Mouse (Mus musculus) adrenal gland, postnatal 4 days (tissue): ENCODE data around the gene Gm8180. TPM values are rescaled to one million over a fixed set of nuclear protein-coding genes. Genes with fewer than 3 reads are reported as not detected.
"Not testable (repeated sequence)": the region's sequence is repeated elsewhere in the genome, so short reads cannot be mapped to it uniquely, and the experiment has no call there.

Experiments
- DNase-seq, 2 experiments: peaks; one replicate each; pipeline ENCODE4 v3.0.0; 2021 to 2022; ENCODE audit warnings: low spot score in 2 of 2, mixed read lengths in 2 of 2
- long read RNA-seq, 2 experiments: library from polyadenylated mRNA; stranded (forward); transcript quantifications; one replicate each; pipeline ENCODE4 v2.0.0; 2021
- total RNA-seq, 2 experiments: library from RNA; stranded (reverse); gene quantifications; 2 replicates each; pipeline ENCODE4 v1.2.3; 2021

Gene Gm8180
- total RNA-seq: not detected
- long read RNA-seq, experiment 1: 0 reads
- long read RNA-seq, experiment 2: 0 reads

DNA sequence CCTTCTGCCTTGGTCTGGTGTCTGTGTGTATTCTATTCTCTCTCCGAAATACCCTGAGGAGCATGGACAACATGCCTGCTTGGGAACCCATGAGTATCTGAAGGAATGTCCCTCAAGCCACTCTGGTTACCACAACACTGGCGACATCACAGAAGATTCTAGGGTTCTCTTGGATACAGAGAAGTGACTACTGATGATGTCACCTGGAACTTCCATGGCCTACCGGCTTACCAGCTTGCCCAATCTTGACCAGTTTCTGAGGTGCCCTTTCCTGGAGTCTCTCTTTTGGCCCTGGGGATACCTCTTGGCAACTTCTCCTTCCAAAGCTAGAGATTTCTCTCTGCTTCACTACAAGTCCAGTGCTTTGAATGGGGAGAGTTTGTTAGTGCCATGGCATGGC lies at the start of gene Gm8180:
Gm8180 (minus strand) TSS at position 101 of the 400 bp plus-strand sequence.
- not testable (repeated sequence) for DNase-seq

DNA sequence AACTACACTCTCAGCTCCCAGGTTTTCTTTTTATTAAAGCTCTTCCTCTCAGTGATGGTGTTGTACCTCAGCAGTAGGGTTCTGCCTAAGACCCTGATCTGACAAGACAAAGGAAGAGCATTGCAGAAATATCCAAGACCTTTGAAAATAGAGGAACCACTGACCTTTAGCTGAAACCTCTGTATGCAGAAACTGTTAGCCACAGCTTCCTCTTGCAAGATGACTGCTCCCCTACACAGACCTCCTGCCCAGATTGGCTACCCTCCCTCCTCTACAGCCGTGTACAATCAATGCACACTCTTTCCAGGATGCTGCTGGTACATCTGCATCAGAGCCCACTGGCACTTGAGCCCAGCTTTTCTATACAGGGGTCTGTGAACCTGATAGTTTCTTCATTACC lies 45.8 kb upstream of the Gm8180 start:
- DNase-seq: not testable (repeated sequence)

DNA sequence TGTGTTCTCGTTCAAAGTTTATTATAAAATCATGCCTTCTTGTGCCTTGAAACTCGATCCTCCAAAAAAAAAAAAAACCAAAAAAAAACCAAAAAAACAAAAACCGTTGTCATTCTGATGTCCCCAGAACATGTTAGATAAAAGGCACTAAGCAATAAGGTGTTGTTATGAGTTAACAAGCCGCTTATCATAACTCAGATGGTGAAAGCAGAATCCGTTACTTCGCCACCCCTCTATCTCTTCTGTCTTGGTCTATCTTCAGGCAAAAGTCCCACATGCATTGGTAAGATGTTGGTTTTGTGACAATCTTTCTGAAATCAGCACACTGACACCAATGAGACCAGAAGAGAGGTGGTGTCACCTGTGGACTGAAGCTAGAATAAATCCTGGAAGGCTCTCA lies 39.6 kb upstream of the Gm8180 start:
- DNase-seq: not testable (repeated sequence)

DNA sequence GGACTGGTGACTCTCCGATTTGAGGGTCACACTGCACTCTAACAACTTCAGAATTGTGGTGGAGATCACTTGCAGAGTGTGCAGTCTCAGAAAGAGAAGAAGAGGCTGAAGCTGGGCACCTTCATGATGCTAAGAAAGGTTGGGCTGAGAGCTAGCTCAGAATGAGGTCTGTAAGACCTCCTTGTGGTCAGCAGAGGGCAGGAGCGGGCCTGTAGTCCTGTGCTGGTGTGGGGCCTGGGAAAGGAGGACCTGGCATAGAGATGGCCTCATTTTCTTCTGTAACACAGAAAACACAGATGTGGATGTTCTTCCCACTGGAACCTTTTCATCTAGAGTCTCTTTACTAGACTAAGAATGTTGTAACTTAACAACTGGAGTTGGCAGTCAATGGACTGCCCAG lies 37.3 kb upstream of the Gm8180 start:
- not testable (repeated sequence) for DNase-seq

DNA sequence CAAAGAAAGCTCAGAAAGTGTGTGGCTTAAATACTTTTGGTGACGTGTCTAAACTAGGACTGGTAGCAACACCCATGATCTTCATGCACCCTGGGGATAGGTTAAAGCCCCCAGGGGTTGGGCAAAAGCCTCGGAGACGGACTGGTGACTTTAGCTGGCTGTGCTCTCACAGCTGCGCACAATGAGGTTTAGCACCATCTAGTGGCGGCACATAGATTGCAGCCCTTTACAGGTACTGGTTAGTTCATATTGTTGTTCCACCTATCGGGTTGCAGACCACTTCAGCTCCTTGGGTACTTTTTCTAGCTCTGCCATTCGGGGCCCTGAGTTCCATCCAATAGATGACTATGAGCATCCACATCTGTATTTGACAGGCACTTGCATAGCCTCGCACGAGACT lies 27.9 kb upstream of the Gm8180 start:
- not testable (repeated sequence) for DNase-seq

DNA sequence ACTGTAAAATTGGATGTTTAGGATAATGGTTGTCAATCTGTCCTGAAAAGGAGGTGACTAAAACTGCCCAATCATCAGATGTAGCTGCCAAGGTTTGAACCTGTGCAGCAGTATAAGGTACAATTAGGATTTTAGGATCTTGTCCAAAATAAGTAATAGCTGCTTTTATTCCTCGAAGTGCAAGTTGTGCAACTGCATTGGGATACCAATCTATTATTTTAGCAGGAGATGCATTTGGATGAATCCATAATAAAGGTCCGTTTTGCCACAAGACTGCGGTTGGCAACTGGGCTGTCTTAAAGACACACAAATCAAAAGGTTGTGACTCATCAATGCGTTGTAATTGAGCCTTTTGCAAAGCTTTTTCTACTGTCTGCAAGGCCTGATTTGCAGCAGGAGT lies 23.6 kb upstream of the Gm8180 start:
- not testable (repeated sequence) for DNase-seq

DNA sequence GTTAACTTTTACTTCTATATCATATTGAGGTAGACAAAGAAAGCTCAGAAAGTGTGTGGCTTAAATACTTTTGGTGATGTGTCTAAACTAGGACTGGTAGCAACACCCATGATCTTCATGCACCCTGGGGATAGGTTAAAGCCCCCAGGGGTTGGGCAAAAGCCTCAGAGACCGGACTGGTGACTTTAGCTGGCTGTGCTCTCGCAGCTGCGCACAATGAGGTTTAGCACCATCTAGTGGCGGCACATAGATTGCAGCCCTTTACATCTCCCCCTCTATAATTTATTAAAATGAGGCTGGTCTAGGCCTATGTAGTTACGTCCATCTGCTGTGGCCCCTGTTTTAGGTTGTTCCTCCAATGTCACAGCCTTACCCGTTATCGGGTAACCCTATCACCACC lies 19.9 kb upstream of the Gm8180 start:
- DNase-seq: not testable (repeated sequence)

DNA sequence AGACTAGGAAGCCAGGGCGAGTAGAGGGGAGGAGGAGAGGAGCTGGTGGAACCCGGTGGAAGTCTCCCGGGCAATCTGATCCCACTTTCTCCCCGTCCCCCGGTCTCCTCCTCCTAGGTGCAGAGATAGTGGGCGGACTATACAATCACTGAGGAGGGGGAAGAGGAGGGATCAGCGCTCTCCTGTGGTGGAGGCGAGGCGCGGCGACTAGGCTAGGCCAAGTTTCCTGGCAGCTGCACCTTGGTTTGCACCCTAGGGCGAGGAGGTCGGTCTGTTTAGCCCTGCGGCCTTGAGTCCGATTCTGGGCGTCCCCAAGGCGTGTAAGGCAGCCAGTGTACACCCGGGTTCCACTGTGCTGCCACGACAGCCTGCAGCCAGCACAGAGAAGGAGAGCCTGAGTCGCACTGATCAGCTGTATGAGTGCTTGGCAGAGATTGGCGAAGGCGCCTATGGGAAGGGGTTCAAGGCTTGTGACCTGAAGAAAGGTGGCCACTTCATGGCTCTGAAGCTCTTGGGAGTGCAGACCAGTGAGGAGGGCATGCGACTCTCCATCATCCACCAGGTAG lies 12.4 kb upstream of the Gm8180 start:
- not testable (repeated sequence) for DNase-seq

DNA sequence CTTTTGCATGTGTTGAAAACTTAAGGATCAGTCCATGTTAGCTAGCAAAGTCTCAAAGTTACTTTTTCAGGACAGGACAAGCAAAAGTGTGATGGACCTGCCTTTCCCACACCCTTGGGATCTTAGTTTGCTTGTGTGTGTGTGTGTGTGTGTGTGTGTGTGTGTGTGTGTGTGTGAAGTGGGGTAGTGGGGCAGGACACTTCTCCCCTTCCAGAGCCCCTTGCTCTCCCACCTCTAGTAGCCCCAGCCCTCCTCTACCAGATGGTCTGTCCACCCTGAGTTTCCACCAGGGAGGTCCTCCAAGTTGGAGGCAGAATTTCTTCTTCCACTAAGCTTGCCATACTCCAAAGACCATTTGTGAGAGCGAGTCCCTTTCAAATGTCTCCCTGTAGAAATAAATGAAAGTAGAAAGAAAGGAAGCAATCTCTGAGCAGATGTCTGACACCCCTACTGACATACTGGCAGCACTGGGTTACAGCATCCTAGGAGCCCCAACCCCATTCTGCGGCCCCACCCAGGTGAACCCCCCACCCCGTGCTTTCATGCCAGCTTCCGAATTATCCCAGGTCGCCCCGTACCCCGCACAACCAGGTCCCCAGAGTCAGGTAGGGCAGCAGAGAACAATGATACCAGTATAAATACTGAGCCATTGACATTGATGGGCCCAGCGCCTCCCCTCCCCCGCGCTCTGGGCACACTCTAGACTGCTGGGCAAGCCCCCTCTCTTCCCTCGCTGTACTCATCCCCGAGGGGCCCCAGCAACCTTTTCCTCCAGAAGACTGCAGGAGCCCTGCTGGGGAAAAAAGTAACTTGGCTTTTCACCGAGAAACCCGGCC lies 11.7 kb upstream of the Gm8180 start:
- DNase-seq: no peak

DNA sequence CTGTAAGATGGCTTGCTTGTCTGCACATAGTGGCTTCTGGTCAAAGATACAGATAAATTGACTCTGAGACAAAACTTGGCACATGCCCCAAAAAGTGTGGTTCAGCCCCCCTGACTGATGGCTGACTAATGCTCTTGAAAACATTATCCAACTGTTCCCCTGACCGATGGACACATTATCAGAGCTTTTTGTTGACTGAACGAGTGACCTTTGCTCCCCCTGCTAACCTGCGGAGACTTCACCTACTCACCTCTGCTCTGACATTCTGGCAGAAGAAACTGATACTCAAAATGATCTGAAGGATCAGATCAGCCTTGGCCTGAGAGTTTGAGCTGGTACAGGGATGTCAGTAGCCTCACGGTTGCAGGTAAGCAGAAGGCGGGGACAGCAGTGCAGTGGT lies 9.3 kb upstream of the Gm8180 start:
- not testable (repeated sequence) for DNase-seq

DNA sequence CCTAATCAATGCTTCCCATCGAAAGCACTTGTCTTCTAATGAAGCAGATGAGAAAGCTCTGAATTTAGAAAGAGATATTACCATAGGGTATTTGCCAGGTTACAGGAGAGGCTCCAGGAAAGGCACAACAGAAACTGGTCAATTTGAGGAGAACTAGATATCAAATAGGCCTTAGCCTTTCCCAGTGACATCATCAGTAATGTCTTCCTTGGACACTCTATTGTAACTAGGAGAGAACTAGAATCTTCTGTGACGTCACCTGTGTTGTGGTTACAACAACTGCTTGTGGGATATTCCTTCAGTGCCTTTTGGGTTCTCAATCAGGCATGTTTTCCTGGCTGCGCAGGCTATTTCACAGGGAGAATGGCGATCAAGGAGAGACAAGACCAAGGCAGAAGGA lies 37.0 kb downstream of the Gm8180 start, which contains the start of gene Gm6526:
Gm6526 (plus strand) TSS at position 301 of the 400 bp plus-strand sequence.
- not testable (repeated sequence) for DNase-seq

Other genes with a start within 250 kb of the Gm8180 start
- not detected for gene Gm5799, start 241.2 kb downstream of the Gm8180 start, total RNA-seq
- gene Gm17654, start 205.6 kb downstream of the Gm8180 start, total RNA-seq: not detected
- gene Gm10375, start 176.7 kb downstream of the Gm8180 start, total RNA-seq: not detected
- not detected for gene Gm8165, start 107.5 kb downstream of the Gm8180 start, total RNA-seq
- gene Gm7324, start 86.9 kb downstream of the Gm8180 start, total RNA-seq: 1 to 10 TPM; 1.2 to 1.5 TPM
- not detected for gene Gm16506, start 57.3 kb downstream of the Gm8180 start, total RNA-seq
- gene Gm6526, start 36.9 kb downstream of the Gm8180 start, total RNA-seq: not detected
- gene Ear1, start 90.8 kb upstream of the Gm8180 start, total RNA-seq: 1 to 10 TPM in 1 of 2 experiments, under 1 TPM in 1; 0.59 to 2.0 TPM
- not detected for gene Ear10, start 138.8 kb upstream of the Gm8180 start, total RNA-seq
- 10 to 100 TPM; 10.0 to 10.8 TPM for gene Gm8113, start 140.6 kb upstream of the Gm8180 start, total RNA-seq
- gene Ang5, start 172.3 kb upstream of the Gm8180 start, total RNA-seq: not detected
- gene Ang6, start 217.5 kb upstream of the Gm8180 start, total RNA-seq: not detected